Mouse (Mus musculus) heart, postnatal 0 days (tissue): ENCODE results near the gene Olfr705. TPM values are rescaled to one million over a fixed set of nuclear protein-coding genes. Genes with fewer than 3 reads are reported as not detected.

ENCODE experiments used
- ATAC-seq: fragments of 200-750 bp; cut with Nextera tagmentation; 2 replicates; pipeline ENCODE4 v1.8.0; 2017; ENCODE audit warnings: low read depth, moderate number of reproducible peaks, moderate library complexity; ENCODE audit not compliant: insufficient read depth
- DNase-seq: peaks from one replicate; pipeline ENCODE4 v3.0.0-alpha.2; 2016; ENCODE audit warnings: low spot score
- H3K27ac ChIP-seq: fragments of 300-500 bp; sonication (generic); 2 replicates; pipeline ENCODE4 v1.5.1; 2014; ENCODE audit warnings: low read depth, mild to moderate bottlenecking
- H3K27me3 ChIP-seq: fragments of 300-500 bp; sonication (generic); 2 replicates; pipeline ENCODE4 v1.6.1; 2014; ENCODE audit warnings: low read length, mixed read lengths; ENCODE audit not compliant: control insufficient read depth, insufficient read depth
- H3K36me3 ChIP-seq: fragments of 300-500 bp; sonication (generic); replicated peaks from 2 replicates; pipeline ENCODE4 v1.6.1; 2014; ENCODE audit warnings: low read length, mixed read lengths; ENCODE audit not compliant: control insufficient read depth, insufficient read depth
- H3K4me1 ChIP-seq: fragments of 300-500 bp; sonication (generic); 2 replicates; pipeline ENCODE4 v1.6.1; 2014; ENCODE audit warnings: antibody characterized with exemption; ENCODE audit not compliant: control insufficient read depth, insufficient read depth
- H3K4me2 ChIP-seq: fragments of 300-500 bp; sonication (generic); 2 replicates; pipeline ENCODE4 v1.6.1; 2014; ENCODE audit warnings: low read depth, mild to moderate bottlenecking, low read length, moderate library complexity
- H3K4me3 ChIP-seq: fragments of 300-500 bp; sonication (generic); 2 replicates; pipeline ENCODE4 v1.5.1; 2014; ENCODE audit warnings: low read depth, low read length
- H3K9ac ChIP-seq: fragments of 300-500 bp; sonication (generic); replicated peaks from 2 replicates; pipeline ENCODE4 v1.6.1; 2014; ENCODE audit warnings: low read depth, low read length, mixed read lengths
- H3K9me3 ChIP-seq: fragments of 300-500 bp; sonication (generic); replicated peaks from 2 replicates; pipeline ENCODE4 v1.6.1; 2016; ENCODE audit warnings: low read length; ENCODE audit not compliant: control insufficient read depth
- CTCF ChIP-seq: IDR thresholded peaks from 2 replicates; pipeline ENCODE4 v1.5.1; 2016; ENCODE audit warnings: antibody characterized with exemption, control low read depth, low read depth
- EP300 ChIP-seq: IDR thresholded peaks from 2 replicates; pipeline ENCODE4 v1.6.1; 2016; ENCODE audit warnings: antibody characterized with exemption, low read depth
- WGBS: fragments of 180-500 bp; shearing (Covaris S2); extraction: QIAGEN DNeasy Blood & Tissue Kit; methylation state at CpG from one replicate; pipeline ENCODE4 v1.1.7; 2014; 5-methylcytosine and 5-hydroxymethylcytosine counted together
- polyA plus RNA-seq: library from polyadenylated mRNA; unstranded; fragments of >200 nt; fragmentation: Nextera tagmentation; extraction: Ambion mirVana; gene quantifications from 2 replicates; pipeline ENCODE4 v1.2.1, GENCODE M21; 2015
- total RNA-seq: library from RNA; depleted of rRNA; stranded (reverse); fragments of >200 nt; gene quantifications from 2 replicates; pipeline ENCODE4 v1.2.3, GENCODE M21; 2014; ENCODE audit warnings: low replicate concordance; rRNA removed

Gene Olfr705
- total and polyA plus RNA-seq, 2 experiments from 2014 or later, result not detected

- no peak for DNase-seq
- WGBS, result 51% methylated on average over 2 of the region's 2 CpGs
- no peak for ATAC-seq
Observed at GRCm38 (mm10) chr7:106843060-106843459, 33.6 kb downstream of the Olfr705 start, which contains the start of gene Olfr703. Olfr703 (plus strand) TSS chr7:106843360.

DNA sequence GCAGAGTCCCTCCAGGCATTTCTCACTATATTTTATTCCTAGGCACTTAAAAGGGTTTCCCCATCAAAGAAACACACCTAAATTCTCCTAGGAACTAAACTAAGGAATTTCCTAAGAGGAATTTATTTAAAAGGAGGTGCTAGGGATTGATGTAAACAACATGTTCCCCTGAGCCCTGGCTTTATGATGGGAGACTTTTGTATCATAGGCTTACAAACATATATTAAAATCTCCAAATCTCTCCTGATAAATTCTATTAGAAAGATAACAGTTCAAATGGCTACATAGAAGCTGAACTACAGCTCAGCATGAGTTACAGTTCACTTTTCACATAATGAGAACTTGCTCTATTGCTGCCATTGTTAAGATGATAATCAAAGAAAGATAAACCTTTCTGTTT is 42.9 kb downstream of the Olfr705 start, which contains the start of gene Olfr702:
Gene Olfr702, minus strand, starts transcription at position 101 of the 400 bp plus-strand sequence.
- DNase-seq (no peak), ATAC-seq (no peak)
- H3K4me2 ChIP-seq, result no peak within 1 kb of the TSS
- H3K9me3 ChIP-seq, result no peaks in the 10 kb centered on the region
- H3K27me3 ChIP-seq, result no peaks in the 10 kb centered on the region
- no peak within 1 kb of the TSS for H3K9ac ChIP-seq
- no peaks in the 10 kb centered on the region for H3K36me3 ChIP-seq
- no peak within 1 kb of the TSS for H3K27ac ChIP-seq
- no peak for TF ChIP-seq CTCF
- TF ChIP-seq EP300, result no peak
- no peaks in the 10 kb centered on the region for H3K4me1 ChIP-seq
- no peak within 1 kb of the TSS for H3K4me3 ChIP-seq

More at GRCm38 (mm10) chr7:106843060-106843459, 33.6 kb downstream of the Olfr705 start, which contains the start of gene Olfr703:
- Histone ChIP-seq H3K4me1 (no peaks in the 10 kb centered on the region), H3K9me3 (no peaks in the 10 kb centered on the region), H3K36me3 (no peaks in the 10 kb centered on the region), H3K4me2 (no peak within 1 kb of the TSS), H3K27me3 (no peaks in the 10 kb centered on the region), H3K4me3 (no peak within 1 kb of the TSS), H3K27ac (no peak within 1 kb of the TSS), H3K9ac (no peak within 1 kb of the TSS)
- TF ChIP-seq EP300 (no peak), CTCF (no peak)

Other genes with a start within 250 kb of the Olfr705 start
- gene Olfr693, start 196.3 kb downstream of the Olfr705 start, total RNA-seq, result not detected in 2 replicates
- gene Olfr693, start 196.3 kb downstream of the Olfr705 start, polyA plus RNA-seq, result not detected in 2 replicates
- gene Olfr694, start 185.1 kb downstream of the Olfr705 start, total RNA-seq, result not detected in 2 replicates
- not detected in 2 replicates for gene Olfr694, start 185.1 kb downstream of the Olfr705 start, polyA plus RNA-seq
- not detected in 2 replicates for gene Olfr695, start 160.5 kb downstream of the Olfr705 start, total RNA-seq
- not detected in 2 replicates for gene Olfr695, start 160.5 kb downstream of the Olfr705 start, polyA plus RNA-seq
- not detected in 2 replicates for gene Olfr697, start 134.4 kb downstream of the Olfr705 start, total RNA-seq
- gene Olfr697, start 134.4 kb downstream of the Olfr705 start, polyA plus RNA-seq, result not detected in 2 replicates
- not detected in 2 replicates for gene Olfr698, start 121.5 kb downstream of the Olfr705 start, total RNA-seq
- gene Olfr698, start 121.5 kb downstream of the Olfr705 start, polyA plus RNA-seq, result not detected in 2 replicates
- gene Olfr699, start 83.7 kb downstream of the Olfr705 start, total RNA-seq, result not detected in 2 replicates
- gene Olfr699, start 83.7 kb downstream of the Olfr705 start, polyA plus RNA-seq, result not detected in 2 replicates
- gene Olfr700, start 68.1 kb downstream of the Olfr705 start, total RNA-seq, result not detected in 2 replicates
- not detected in 2 replicates for gene Olfr700, start 68.1 kb downstream of the Olfr705 start, polyA plus RNA-seq
- gene Olfr701, start 62.8 kb downstream of the Olfr705 start, total RNA-seq, result not detected in 2 replicates
- not detected in 2 replicates for gene Olfr701, start 62.8 kb downstream of the Olfr705 start, polyA plus RNA-seq
- gene Olfr702, start 43.0 kb downstream of the Olfr705 start, total RNA-seq, result not detected in 2 replicates
- gene Olfr702, start 43.0 kb downstream of the Olfr705 start, polyA plus RNA-seq, result not detected in 2 replicates
- gene Olfr703, start 33.5 kb downstream of the Olfr705 start, total RNA-seq, result not detected in 2 replicates
- gene Olfr703, start 33.5 kb downstream of the Olfr705 start, polyA plus RNA-seq, result not detected in 2 replicates
- gene Olfr704, start 13.7 kb downstream of the Olfr705 start, total RNA-seq, result not detected in 2 replicates
- not detected in 2 replicates for gene Olfr704, start 13.7 kb downstream of the Olfr705 start, polyA plus RNA-seq
- not detected in 2 replicates for gene Olfr706, start 11.3 kb upstream of the Olfr705 start, total RNA-seq
- gene Olfr706, start 11.3 kb upstream of the Olfr705 start, polyA plus RNA-seq, result not detected in 2 replicates
- not detected in 2 replicates for gene Olfr707, start 24.4 kb upstream of the Olfr705 start, total RNA-seq
- not detected in 2 replicates for gene Olfr707, start 24.4 kb upstream of the Olfr705 start, polyA plus RNA-seq
- gene Olfr1532-ps1, start 31.1 kb upstream of the Olfr705 start, total RNA-seq, result not detected in 2 replicates
- not detected in 2 replicates for gene Olfr1532-ps1, start 31.1 kb upstream of the Olfr705 start, polyA plus RNA-seq
- not detected in 2 replicates for gene Olfr709-ps1, start 55.3 kb upstream of the Olfr705 start, total RNA-seq
- not detected in 2 replicates for gene Olfr709-ps1, start 55.3 kb upstream of the Olfr705 start, polyA plus RNA-seq
- gene Olfr710, start 71.4 kb upstream of the Olfr705 start, total RNA-seq, result not detected in 2 replicates
- gene Olfr710, start 71.4 kb upstream of the Olfr705 start, polyA plus RNA-seq, result not detected in 2 replicates
- not detected in 2 replicates for gene Olfr6, start 87.0 kb upstream of the Olfr705 start, total RNA-seq
- not detected in 2 replicates for gene Olfr6, start 87.0 kb upstream of the Olfr705 start, polyA plus RNA-seq
- not detected in 2 replicates for gene Olfr711, start 98.6 kb upstream of the Olfr705 start, total RNA-seq
- not detected in 2 replicates for gene Olfr711, start 98.6 kb upstream of the Olfr705 start, polyA plus RNA-seq
- not detected in 2 replicates for gene Olfr2, start 129.2 kb upstream of the Olfr705 start, total RNA-seq
- gene Olfr2, start 129.2 kb upstream of the Olfr705 start, polyA plus RNA-seq, result not detected in 2 replicates
- not detected in 2 replicates for gene Olfr713, start 154.3 kb upstream of the Olfr705 start, total RNA-seq
- gene Olfr713, start 154.3 kb upstream of the Olfr705 start, polyA plus RNA-seq, result not detected in 2 replicates
- gene Olfr714, start 194.1 kb upstream of the Olfr705 start, total RNA-seq, result not detected in 2 replicates
- not detected in 2 replicates for gene Olfr714, start 194.1 kb upstream of the Olfr705 start, polyA plus RNA-seq
- gene Olfr17, start 216.3 kb upstream of the Olfr705 start, total RNA-seq, result not detected in 2 replicates
- gene Olfr17, start 216.3 kb upstream of the Olfr705 start, polyA plus RNA-seq, result not detected in 2 replicates
- gene Olfr715b, start 233.5 kb upstream of the Olfr705 start, total RNA-seq, result not detected in 2 replicates
- gene Olfr715b, start 233.5 kb upstream of the Olfr705 start, polyA plus RNA-seq, result not detected in 2 replicates